Mouse (Mus musculus): ENCODE results near the gene Ppm1n. TPM values are rescaled to one million over a fixed set of nuclear protein-coding genes. Genes with fewer than 3 reads are reported as not detected.
"Not testable (repeated sequence)": the region's sequence is repeated elsewhere in the genome, so short reads cannot be mapped to it uniquely, and the experiment has no call there.

Gene Ppm1n
- polyA plus RNA-seq, 1 experiment from 2014 or later: not detected

GRCm38 (mm10) chr7:19281680-19282304 is 1.9 kb upstream of the Ppm1n start:
- not testable (repeated sequence) for H3K4me1 ChIP-seq (ENCODE audit: insufficient read depth); H3K9me3 ChIP-seq (ENCODE audit: low read length); DNase-seq; H3K27ac ChIP-seq (ENCODE audit: low read depth); H3K9ac ChIP-seq (replicated peaks); H3K36me3 ChIP-seq (replicated peaks; ENCODE audit: insufficient read depth, low read length)
- WGBS (ENCODE audit: insufficient replicate concordance): 33% methylated on average over 6 of the region's 6 CpGs
- Histone ChIP-seq H3K4me2 (ENCODE audit: low read depth, low read length) (peak overlapping the region; percentile 85), H3K4me3 (ENCODE audit: low read depth, low read length) (peak overlapping the region; percentile 40), H3K27me3 (ENCODE audit: insufficient read depth, low read length) (peaks cover 55% of the 10 kb centered on the region)
- peak; percentile 84 for TF ChIP-seq CTCF (IDR thresholded peaks at IDR 0.05; ENCODE audit: low read depth)
- peak; percentile 35; the same call in 1 of the 2 replicates for ATAC-seq

- no peak for ATAC-seq
- H3K27me3 ChIP-seq (ENCODE audit: insufficient read depth, low read length): peaks cover 53% of the 10 kb centered on the region
- no peak for TF ChIP-seq CTCF (IDR thresholded peaks at IDR 0.05; ENCODE audit: low read depth)
- TF ChIP-seq EP300 (IDR thresholded peaks at IDR 0.05; ENCODE audit: low read depth): no peak
- H3K36me3 ChIP-seq (replicated peaks; ENCODE audit: insufficient read depth, low read length): no peaks in the 10 kb centered on the region
- H3K4me3 ChIP-seq (ENCODE audit: low read depth, low read length): peak overlapping the region; percentile 27; the same call in 1 of the 2 replicates
- no peak overlapping the region for H3K27ac ChIP-seq (ENCODE audit: low read depth)
- DNase-seq: no peak
- H3K4me1 ChIP-seq (ENCODE audit: insufficient read depth): peaks cover 9% of the 10 kb centered on the region
- 7% methylated on average over 33 of the region's 34 CpGs for WGBS (ENCODE audit: insufficient replicate concordance)
- H3K9me3 ChIP-seq (ENCODE audit: low read length): no peaks in the 10 kb centered on the region
- no peak overlapping the region for H3K9ac ChIP-seq (replicated peaks)
- H3K4me2 ChIP-seq (ENCODE audit: low read depth, low read length): 0 out of 2 replicates have a peak overlapping the region, but pooled peaks have one; percentile 40
Measured at GRCm38 (mm10) chr7:19279052-19279451, 812 bp downstream of the Ppm1n start.

GRCm38 (mm10) chr7:19276253-19276652 is 3.6 kb downstream of the Ppm1n start:
- H3K4me2 ChIP-seq (ENCODE audit: low read depth, low read length): no peak overlapping the region
- no peak overlapping the region for H3K27ac ChIP-seq (ENCODE audit: low read depth)
- DNase-seq (no peak), ATAC-seq (no peak)
- H3K9ac ChIP-seq (replicated peaks): no peak overlapping the region
- no peak overlapping the region for H3K4me3 ChIP-seq (ENCODE audit: low read depth, low read length)
- TF ChIP-seq EP300 (IDR thresholded peaks at IDR 0.05; ENCODE audit: low read depth): no peak
- peak; percentile 55 for TF ChIP-seq CTCF (IDR thresholded peaks at IDR 0.05; ENCODE audit: low read depth)
- 46% methylated on average over 4 of the region's 4 CpGs for WGBS (ENCODE audit: insufficient replicate concordance)
- peaks cover 3% of the 10 kb centered on the region for H3K4me1 ChIP-seq (ENCODE audit: insufficient read depth)
- peaks cover 38% of the 10 kb centered on the region for H3K27me3 ChIP-seq (ENCODE audit: insufficient read depth, low read length)
- no peaks in the 10 kb centered on the region for H3K36me3 ChIP-seq (replicated peaks; ENCODE audit: insufficient read depth, low read length)
- H3K9me3 ChIP-seq (ENCODE audit: low read length): no peaks in the 10 kb centered on the region

- no peaks in the 10 kb centered on the region for H3K9me3 ChIP-seq (ENCODE audit: low read length)
- TF ChIP-seq CTCF (IDR thresholded peaks at IDR 0.05; ENCODE audit: low read depth): no peak
- peak overlapping the region; percentile 99 for H3K4me2 ChIP-seq (ENCODE audit: low read depth, low read length)
- peaks cover 23% of the 10 kb centered on the region for H3K4me1 ChIP-seq (ENCODE audit: insufficient read depth)
- peak overlapping the region; percentile 94 for H3K27ac ChIP-seq (ENCODE audit: low read depth)
- peak; percentile 70 for ATAC-seq
- H3K36me3 ChIP-seq (replicated peaks; ENCODE audit: insufficient read depth, low read length): no peaks in the 10 kb centered on the region
- peak; percentile 87 for DNase-seq
- H3K9ac ChIP-seq (replicated peaks): peak overlapping the region; percentile 90
- H3K27me3 ChIP-seq (ENCODE audit: insufficient read depth, low read length): no peaks in the 10 kb centered on the region
- under 1% methylated on average over 36 of the region's 36 CpGs for WGBS (ENCODE audit: insufficient replicate concordance)
- H3K4me3 ChIP-seq (ENCODE audit: low read depth, low read length): peak overlapping the region; percentile 96
Measured at GRCm38 (mm10) chr7:19272173-19272764, 7.6 kb downstream of the Ppm1n start.

GRCm38 (mm10) chr7:19271238-19272172 is 8.4 kb downstream of the Ppm1n start, which contains the start of gene Vasp:
Gene Vasp, minus strand, starts transcription at chr7:19271817.
- H3K4me3 ChIP-seq (ENCODE audit: low read depth, low read length): peak within 1 kb of the TSS; percentile 96
- H3K9ac ChIP-seq (replicated peaks): peak within 1 kb of the TSS; percentile 90
- peak within 1 kb of the TSS; percentile 99 for H3K4me2 ChIP-seq (ENCODE audit: low read depth, low read length)
- H3K27me3 ChIP-seq (ENCODE audit: insufficient read depth, low read length): no peaks in the 10 kb centered on the region
- peaks cover 29% of the 10 kb centered on the region for H3K4me1 ChIP-seq (ENCODE audit: insufficient read depth)
- peak within 1 kb of the TSS; percentile 94 for H3K27ac ChIP-seq (ENCODE audit: low read depth)
- 2% methylated on average over 59 of the region's 62 CpGs for WGBS (ENCODE audit: insufficient replicate concordance)
- TF ChIP-seq CTCF (IDR thresholded peaks at IDR 0.05; ENCODE audit: low read depth): peak; percentile 27
- no peak; the same call in 1 of the 2 replicates for TF ChIP-seq EP300 (IDR thresholded peaks at IDR 0.05; ENCODE audit: low read depth)
- DNase-seq: peak; percentile 87
- H3K36me3 ChIP-seq (replicated peaks; ENCODE audit: insufficient read depth, low read length): no peaks in the 10 kb centered on the region
- ATAC-seq: peak; percentile 76
- no peaks in the 10 kb centered on the region for H3K9me3 ChIP-seq (ENCODE audit: low read length)

Data from liver, postnatal 0 days (tissue).